Mouse (Mus musculus): ENCODE data around the gene Slc9a3r1. TPM values are rescaled to one million over a fixed set of nuclear protein-coding genes. Genes with fewer than 3 reads are reported as not detected.

The Slc9a3r1 gene
- polyA plus RNA-seq, 1 experiment: not detected

DNA sequence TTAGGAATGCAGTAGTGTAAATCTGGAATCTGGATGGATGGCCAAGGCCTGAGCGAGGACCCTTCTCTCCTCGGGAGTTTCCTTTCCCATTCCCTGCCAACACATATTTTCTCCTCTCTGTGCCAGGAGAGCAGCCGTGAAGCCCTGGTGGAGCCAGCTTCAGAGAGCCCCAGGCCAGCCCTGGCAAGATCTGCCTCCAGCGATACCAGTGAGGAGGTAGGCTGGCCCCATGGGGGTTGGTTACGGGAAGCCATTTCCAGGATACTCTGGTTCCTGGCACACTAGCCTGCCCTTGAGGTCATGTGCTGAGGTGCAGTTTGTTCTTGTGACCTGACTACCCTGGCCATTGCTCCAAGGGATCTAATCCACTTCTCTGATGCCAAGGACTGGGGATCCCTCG is 16.7 kb downstream of the Slc9a3r1 start:
- H3K27ac ChIP-seq (ENCODE audit: insufficient read depth, low read depth, low read length): no peak overlapping the region
- peaks cover 16% of the 10 kb centered on the region for H3K4me1 ChIP-seq (ENCODE audit: control insufficient read depth, insufficient read depth, low read length)
- 53% methylated on average over 6 of the region's 6 CpGs for WGBS
- TF ChIP-seq POLR2A (IDR thresholded peaks at IDR 0.05; ENCODE audit: insufficient read depth, low read depth, low read length): no peak
- TF ChIP-seq CTCF (IDR thresholded peaks at IDR 0.05; ENCODE audit: insufficient read depth, low read depth, low read length): no peak
- H3K4me3 ChIP-seq (ENCODE audit: insufficient read depth, low read depth, low read length): no peak overlapping the region

GRCm38 (mm10) chr11:115181913-115182638 is 18.9 kb downstream of the Slc9a3r1 start:
- WGBS: 27% methylated on average over 12 of the region's 12 CpGs
- Histone ChIP-seq H3K4me3 (ENCODE audit: insufficient read depth, low read depth, low read length) (no peak overlapping the region), H3K4me1 (ENCODE audit: control insufficient read depth, insufficient read depth, low read length) (peaks cover 16% of the 10 kb centered on the region), H3K27ac (ENCODE audit: insufficient read depth, low read depth, low read length) (no peak overlapping the region)
- TF ChIP-seq POLR2A (IDR thresholded peaks at IDR 0.05; ENCODE audit: insufficient read depth, low read depth, low read length) (no peak), CTCF (IDR thresholded peaks at IDR 0.05; ENCODE audit: insufficient read depth, low read depth, low read length) (peak; percentile 89)

DNA sequence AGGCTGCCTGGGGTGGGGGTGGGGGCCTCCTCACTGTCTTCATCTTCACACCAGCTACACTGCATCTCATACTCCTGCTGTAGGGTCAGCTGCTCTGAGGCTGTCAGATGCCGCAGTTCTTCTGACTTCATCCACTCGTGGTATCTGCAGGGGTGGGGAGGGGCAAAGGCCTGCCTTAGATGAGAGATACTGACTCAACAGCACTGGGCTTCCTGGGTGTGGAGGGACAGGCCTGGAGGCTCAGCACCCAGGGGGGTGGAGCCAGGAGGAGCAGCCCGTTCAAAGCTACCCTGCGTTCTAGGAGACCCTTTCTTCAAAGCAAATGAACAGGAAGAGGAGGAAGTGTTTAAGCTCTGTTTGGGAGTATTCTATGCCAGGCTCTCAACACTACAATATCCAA is 21.8 kb downstream of the Slc9a3r1 start:
- TF ChIP-seq POLR2A (IDR thresholded peaks at IDR 0.05; ENCODE audit: insufficient read depth, low read depth, low read length): no peak
- no peak for TF ChIP-seq CTCF (IDR thresholded peaks at IDR 0.05; ENCODE audit: insufficient read depth, low read depth, low read length)
- H3K4me1 ChIP-seq (ENCODE audit: control insufficient read depth, insufficient read depth, low read length): peaks cover 14% of the 10 kb centered on the region
- 45% methylated on average over 4 of the region's 4 CpGs for WGBS
- no peak overlapping the region for H3K4me3 ChIP-seq (ENCODE audit: insufficient read depth, low read depth, low read length)
- H3K27ac ChIP-seq (ENCODE audit: insufficient read depth, low read depth, low read length): no peak overlapping the region

DNA sequence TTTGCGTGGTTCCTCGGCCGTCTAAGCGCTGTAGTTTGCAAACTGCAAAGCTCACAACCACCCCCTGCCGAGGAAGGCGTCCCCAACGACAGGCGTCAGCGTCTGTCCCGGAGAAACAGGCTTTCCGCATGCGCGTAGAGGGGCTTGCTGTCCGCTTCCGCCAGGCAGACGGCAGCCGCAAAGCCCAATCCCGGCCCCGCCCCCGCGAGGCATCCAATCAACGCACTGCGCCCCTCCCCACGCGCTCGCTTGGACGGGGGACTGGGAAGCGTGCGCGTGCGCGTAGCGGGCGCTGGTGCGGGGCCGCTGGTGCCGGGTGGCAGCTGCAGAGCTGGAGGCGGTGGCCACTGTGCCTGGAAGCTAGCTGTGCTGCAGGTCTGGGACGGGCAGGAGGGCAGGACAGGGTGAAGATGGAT is 24.1 kb downstream of the Slc9a3r1 start, which contains the start of gene Tmem104:
Gene Tmem104 (plus strand): TSS at position 264 of the 416 bp plus-strand sequence.
- no peak for TF ChIP-seq CTCF (IDR thresholded peaks at IDR 0.05; ENCODE audit: insufficient read depth, low read depth, low read length)
- TF ChIP-seq POLR2A (IDR thresholded peaks at IDR 0.05; ENCODE audit: insufficient read depth, low read depth, low read length): peak; percentile 94
- Histone ChIP-seq H3K27ac (ENCODE audit: insufficient read depth, low read depth, low read length) (peak within 1 kb of the TSS; percentile 74; the same call in 1 of the 2 replicates), H3K4me1 (ENCODE audit: control insufficient read depth, insufficient read depth, low read length) (peaks cover 16% of the 10 kb centered on the region), H3K4me3 (ENCODE audit: insufficient read depth, low read depth, low read length) (peak within 1 kb of the TSS; percentile 80)
- WGBS: under 1% methylated on average over 39 of the region's 39 CpGs

- H3K4me1 ChIP-seq (ENCODE audit: control insufficient read depth, insufficient read depth, low read length): peaks cover 14% of the 10 kb centered on the region
- WGBS: 6% methylated on average over 12 of the region's 12 CpGs
- H3K27ac ChIP-seq (ENCODE audit: insufficient read depth, low read depth, low read length): peak within 1 kb of the TSS; percentile 74; the same call in 1 of the 2 replicates
- H3K4me3 ChIP-seq (ENCODE audit: insufficient read depth, low read depth, low read length): peak within 1 kb of the TSS; percentile 80
- no peak for TF ChIP-seq POLR2A (IDR thresholded peaks at IDR 0.05; ENCODE audit: insufficient read depth, low read depth, low read length)
- no peak for TF ChIP-seq CTCF (IDR thresholded peaks at IDR 0.05; ENCODE audit: insufficient read depth, low read depth, low read length)
Observed at GRCm38 (mm10) chr11:115187693-115188092, 24.6 kb downstream of the Slc9a3r1 start, which contains the start of gene Nat9. Gene Nat9, minus strand, starts transcription at chr11:115187859.

DNA sequence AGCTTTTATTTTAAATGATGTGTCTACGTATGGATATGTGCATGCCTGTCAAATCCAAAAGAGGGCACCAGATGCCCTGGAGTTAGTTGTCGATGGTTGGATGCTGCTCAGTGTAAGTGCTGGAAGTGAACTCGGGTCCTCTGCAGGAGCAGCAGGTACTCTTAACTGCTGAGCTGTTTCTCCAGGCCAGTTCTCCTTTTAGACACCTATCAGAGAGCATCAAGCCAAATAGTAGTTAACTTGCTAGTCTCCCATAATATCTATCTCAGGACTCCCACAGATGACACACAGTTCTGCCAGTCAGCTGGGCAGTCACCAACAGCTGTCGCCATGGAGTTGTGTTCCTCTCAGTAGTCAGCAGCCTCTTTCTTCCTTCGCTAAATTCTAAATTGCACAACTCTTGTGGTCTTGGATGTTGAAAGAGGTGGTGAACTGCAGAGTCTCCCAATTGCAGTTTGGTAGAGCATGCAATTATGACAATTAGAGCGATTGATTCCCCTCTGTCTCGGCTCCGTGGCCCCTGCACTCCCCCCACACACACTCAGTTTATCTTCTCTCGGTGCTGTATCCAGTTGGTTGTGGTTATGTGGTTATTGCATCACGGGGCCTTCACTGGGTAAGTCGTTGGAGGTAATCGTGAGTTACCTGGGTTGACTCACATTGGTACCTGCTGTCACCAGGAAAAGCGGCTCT is 25.5 kb downstream of the Slc9a3r1 start:
- TF ChIP-seq CTCF (IDR thresholded peaks at IDR 0.05; ENCODE audit: insufficient read depth, low read depth, low read length) (no peak), POLR2A (IDR thresholded peaks at IDR 0.05; ENCODE audit: insufficient read depth, low read depth, low read length) (no peak)
- H3K4me3 ChIP-seq (ENCODE audit: insufficient read depth, low read depth, low read length): no peak overlapping the region
- WGBS: 84% methylated on average over 13 of the region's 13 CpGs
- peaks cover 14% of the 10 kb centered on the region for H3K4me1 ChIP-seq (ENCODE audit: control insufficient read depth, insufficient read depth, low read length)
- no peak overlapping the region for H3K27ac ChIP-seq (ENCODE audit: insufficient read depth, low read depth, low read length)

DNA sequence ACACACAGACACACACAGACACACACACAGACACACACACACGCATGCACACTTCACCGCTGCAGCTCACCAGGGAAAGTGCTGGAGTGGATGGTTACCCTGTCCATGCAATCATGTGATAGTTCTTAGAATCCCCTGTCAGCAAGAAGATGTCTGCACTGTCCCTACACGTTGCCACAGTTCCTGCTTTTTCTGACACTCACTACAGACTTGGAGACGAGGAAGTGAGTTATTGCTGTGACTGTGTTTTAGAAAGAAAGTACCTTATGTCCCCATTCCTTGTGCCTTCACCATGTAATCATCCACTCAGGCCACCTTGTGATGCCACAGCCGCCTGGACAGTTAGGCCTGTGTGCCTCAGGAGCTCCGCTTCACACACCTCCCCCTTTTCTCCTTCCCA is 26.2 kb downstream of the Slc9a3r1 start:
- 91% methylated on average over 6 of the region's 6 CpGs for WGBS
- Histone ChIP-seq H3K27ac (ENCODE audit: insufficient read depth, low read depth, low read length) (no peak overlapping the region), H3K4me1 (ENCODE audit: control insufficient read depth, insufficient read depth, low read length) (peaks cover 14% of the 10 kb centered on the region), H3K4me3 (ENCODE audit: insufficient read depth, low read depth, low read length) (no peak overlapping the region)
- TF ChIP-seq CTCF (IDR thresholded peaks at IDR 0.05; ENCODE audit: insufficient read depth, low read depth, low read length) (no peak), POLR2A (IDR thresholded peaks at IDR 0.05; ENCODE audit: insufficient read depth, low read depth, low read length) (no peak)

DNA sequence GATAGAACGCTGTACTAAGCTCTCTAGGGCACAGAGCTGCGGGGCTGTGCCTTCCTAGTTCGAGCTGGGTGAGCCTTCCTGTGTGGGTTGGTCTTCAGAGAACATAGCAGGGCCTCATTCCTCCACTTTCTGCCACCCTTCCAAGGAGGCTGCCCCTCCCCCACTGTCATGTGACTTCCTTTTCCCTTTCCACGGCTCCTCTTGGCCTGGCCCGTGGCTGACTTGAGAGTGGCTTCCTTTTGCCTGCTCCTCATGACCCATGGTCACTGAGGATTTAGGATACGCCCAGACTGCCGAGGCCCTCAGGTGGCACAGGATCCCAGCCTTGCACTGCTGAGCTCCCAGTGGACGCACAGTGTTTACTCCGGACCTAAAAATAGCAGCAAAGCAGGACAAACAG is 29.0 kb downstream of the Slc9a3r1 start:
- Histone ChIP-seq H3K4me1 (ENCODE audit: control insufficient read depth, insufficient read depth, low read length) (peaks cover 12% of the 10 kb centered on the region), H3K4me3 (ENCODE audit: insufficient read depth, low read depth, low read length) (no peak overlapping the region), H3K27ac (ENCODE audit: insufficient read depth, low read depth, low read length) (no peak overlapping the region)
- TF ChIP-seq CTCF (IDR thresholded peaks at IDR 0.05; ENCODE audit: insufficient read depth, low read depth, low read length) (no peak), POLR2A (IDR thresholded peaks at IDR 0.05; ENCODE audit: insufficient read depth, low read depth, low read length) (no peak)
- 67% methylated on average over 9 of the region's 9 CpGs for WGBS

DNA sequence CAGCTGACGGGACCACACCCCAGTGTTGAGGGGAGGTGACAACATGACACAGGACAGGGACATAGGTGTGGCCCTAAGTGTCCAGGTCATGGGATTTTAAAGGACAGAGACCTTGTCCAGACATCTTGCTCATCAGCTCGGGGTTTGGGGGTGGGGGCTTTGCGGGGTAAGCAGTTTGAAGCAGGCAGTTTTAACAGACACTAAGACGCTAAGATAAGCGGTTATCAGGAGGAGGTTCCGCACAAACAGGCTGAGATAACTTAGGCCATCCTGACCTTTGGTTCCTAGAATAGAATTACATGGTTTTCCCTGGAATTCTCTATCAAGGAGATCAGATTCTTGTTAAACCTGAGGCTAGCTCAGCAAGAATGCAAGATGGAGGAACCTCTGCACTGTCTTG is 31.6 kb downstream of the Slc9a3r1 start:
- H3K27ac ChIP-seq (ENCODE audit: insufficient read depth, low read depth, low read length): no peak overlapping the region
- TF ChIP-seq CTCF (IDR thresholded peaks at IDR 0.05; ENCODE audit: insufficient read depth, low read depth, low read length): no peak
- TF ChIP-seq POLR2A (IDR thresholded peaks at IDR 0.05; ENCODE audit: insufficient read depth, low read depth, low read length): no peak
- H3K4me1 ChIP-seq (ENCODE audit: control insufficient read depth, insufficient read depth, low read length): peaks cover 3% of the 10 kb centered on the region; the same call in 1 of the 2 replicates
- 94% methylated on average over 6 of the region's 6 CpGs for WGBS
- H3K4me3 ChIP-seq (ENCODE audit: insufficient read depth, low read depth, low read length): no peak overlapping the region
